Mouse (Mus musculus): ENCODE results near the gene Adat1.
A peak's percentile ranks its signal among the peaks of the same experiment; 100 is the strongest.

Gene Adat1

GRCm38 (mm10) chr8:111968541-111968940 lies 23.6 kb downstream of the Adat1 start:
- no peak for DNase-seq (ENCODE audit: low read depth, low spot score)

- no peak for DNase-seq (ENCODE audit: low read depth, low spot score)
These were observed 24.7 kb downstream of the Adat1 start for GRCm38 (mm10) chr8:111967246-111967870.

GRCm38 (mm10) chr8:111964849-111965561 lies 27.1 kb downstream of the Adat1 start:
- no peak for DNase-seq (ENCODE audit: low read depth, low spot score)

GRCm38 (mm10) chr8:111964351-111964750 lies 27.8 kb downstream of the Adat1 start:
- no peak for DNase-seq (ENCODE audit: low read depth, low spot score)

- no peak for DNase-seq (ENCODE audit: low read depth, low spot score)
These were observed 28.6 kb downstream of the Adat1 start for GRCm38 (mm10) chr8:111963546-111963945.

GRCm38 (mm10) chr8:111963091-111963490 lies 29.0 kb downstream of the Adat1 start:
- no peak for DNase-seq (ENCODE audit: low read depth, low spot score)

- DNase-seq (ENCODE audit: low read depth, low spot score): no peak
These were observed 29.5 kb downstream of the Adat1 start for GRCm38 (mm10) chr8:111962589-111962988.

GRCm38 (mm10) chr8:111961330-111961729 lies 30.8 kb downstream of the Adat1 start:
- no peak for DNase-seq (ENCODE audit: low read depth, low spot score)

GRCm38 (mm10) chr8:111960591-111961321 lies 31.3 kb downstream of the Adat1 start:
- DNase-seq (ENCODE audit: low read depth, low spot score): no peak

- no peak for DNase-seq (ENCODE audit: low read depth, low spot score)
These were observed 34.9 kb downstream of the Adat1 start for GRCm38 (mm10) chr8:111957231-111957630.

- DNase-seq (ENCODE audit: low read depth, low spot score): no peak
These were observed 36.2 kb downstream of the Adat1 start for GRCm38 (mm10) chr8:111955879-111956278.

GRCm38 (mm10) chr8:111954844-111955594 lies 37.1 kb downstream of the Adat1 start:
- no peak for DNase-seq (ENCODE audit: low read depth, low spot score)

- no peak for DNase-seq (ENCODE audit: low read depth, low spot score)
These were observed 40.2 kb downstream of the Adat1 start for GRCm38 (mm10) chr8:111951936-111952335.

GRCm38 (mm10) chr8:111951317-111951716 lies 40.8 kb downstream of the Adat1 start:
- DNase-seq (ENCODE audit: low read depth, low spot score): no peak

- DNase-seq (ENCODE audit: low read depth, low spot score): no peak
These were observed 41.3 kb downstream of the Adat1 start for GRCm38 (mm10) chr8:111950846-111951245.

GRCm38 (mm10) chr8:111947954-111948353 lies 44.1 kb downstream of the Adat1 start:
- DNase-seq (ENCODE audit: low read depth, low spot score): no peak

- DNase-seq (ENCODE audit: low read depth, low spot score): no peak
These were observed 45.0 kb downstream of the Adat1 start for GRCm38 (mm10) chr8:111947144-111947543.

GRCm38 (mm10) chr8:111943544-111943943 lies 48.6 kb downstream of the Adat1 start:
- DNase-seq (ENCODE audit: low read depth, low spot score): no peak

- no peak for DNase-seq (ENCODE audit: low read depth, low spot score)
These were observed 51.0 kb downstream of the Adat1 start for GRCm38 (mm10) chr8:111941101-111941454.

GRCm38 (mm10) chr8:111940171-111941100 lies 51.7 kb downstream of the Adat1 start, which contains the start of gene Gabarapl2:
Gabarapl2 (plus strand) TSS chr8:111940703.
- peak; percentile 93 for DNase-seq (ENCODE audit: low read depth, low spot score)
